Mouse (Mus musculus) limb, embryonic 15.5 days (tissue): ENCODE data around the gene Hsd17b13. TPM values are rescaled to one million over a fixed set of nuclear protein-coding genes. Genes with fewer than 3 reads are reported as not detected.
A peak's percentile ranks its signal among the peaks of the same experiment; 100 is the strongest.

ENCODE experiments used
- ATAC-seq: fragments of 200-750 bp; cut with Nextera tagmentation; 2 replicates; pipeline ENCODE4 v1.8.0; 2017; ENCODE audit warnings: low read depth, moderate TSS enrichment; ENCODE audit not compliant: insufficient number of reproducible peaks, low FRiP score, low TSS enrichment
- H3K27ac ChIP-seq: fragments of 300-500 bp; sonication (generic); 2 replicates; pipeline ENCODE4 v1.5.1; 2015; ENCODE audit warnings: moderate library complexity, mild to moderate bottlenecking, inconsistent platforms
- H3K27me3 ChIP-seq: fragments of 300-500 bp; sonication (generic); 2 replicates; pipeline ENCODE4 v1.6.1; 2015; ENCODE audit warnings: inconsistent platforms
- H3K36me3 ChIP-seq: fragments of 300-500 bp; sonication (generic); 2 replicates; pipeline ENCODE4 v1.6.1; 2015; ENCODE audit warnings: inconsistent platforms
- H3K4me1 ChIP-seq: fragments of 300-500 bp; sonication (generic); 2 replicates; pipeline ENCODE4 v1.6.1; 2015; ENCODE audit warnings: inconsistent platforms
- H3K4me2 ChIP-seq: fragments of 300-500 bp; sonication (generic); 2 replicates; pipeline ENCODE4 v1.6.1; 2015; ENCODE audit warnings: mild to moderate bottlenecking, inconsistent platforms
- H3K4me3 ChIP-seq: fragments of 300-500 bp; sonication (generic); 2 replicates; pipeline ENCODE4 v1.5.1; 2015; ENCODE audit warnings: mild to moderate bottlenecking, inconsistent platforms
- H3K9ac ChIP-seq: fragments of 300-500 bp; sonication (generic); 2 replicates; pipeline ENCODE4 v1.6.1; 2015; ENCODE audit warnings: inconsistent platforms
- H3K9me3 ChIP-seq: fragments of 300-500 bp; sonication (generic); 2 replicates; pipeline ENCODE4 v1.6.1; 2016; ENCODE audit warnings: inconsistent platforms
- WGBS: fragments of 180-500 bp; shearing (Covaris S2); methylation state at CpG from one replicate; pipeline ENCODE4 v1.1.7; 2015; 5-methylcytosine and 5-hydroxymethylcytosine counted together
- polyA plus RNA-seq: library from polyadenylated mRNA; unstranded; fragments of >200 nt; fragmentation: Nextera tagmentation; extraction: Ambion mirVana; gene quantifications from 2 replicates; pipeline ENCODE4 v1.2.1, GENCODE M21; 2015

The Hsd17b13 gene
- polyA plus RNA-seq, 1 experiment from 2014 or later, result 0.18 TPM

GRCm38 (mm10) chr5:103918233-103918632, 59.0 kb downstream of the Hsd17b13 start:
- H3K4me2 ChIP-seq, result no peak overlapping the region

GRCm38 (mm10) chr5:103917357-103917895, 59.8 kb downstream of the Hsd17b13 start:
- no peak for ATAC-seq
- no peaks in the 10 kb centered on the region for H3K36me3 ChIP-seq
- H3K9ac ChIP-seq, result no peak overlapping the region
- no peaks in the 10 kb centered on the region for H3K27me3 ChIP-seq
- H3K9me3 ChIP-seq, result no peaks in the 10 kb centered on the region
- H3K4me1 ChIP-seq, result no peaks in the 10 kb centered on the region
- 33% methylated on average over 8 of the region's 8 CpGs for WGBS
- no peak overlapping the region for H3K4me3 ChIP-seq
- H3K27ac ChIP-seq, result no peak overlapping the region
- H3K4me2 ChIP-seq, result no peak overlapping the region

More at GRCm38 (mm10) chr5:103918233-103918632, 59.0 kb downstream of the Hsd17b13 start:
- H3K9me3 ChIP-seq, result no peaks in the 10 kb centered on the region
- no peaks in the 10 kb centered on the region for H3K4me1 ChIP-seq
- no peak overlapping the region for H3K27ac ChIP-seq
- 61% methylated on average over 3 of the region's 3 CpGs for WGBS
- no peak for ATAC-seq
- H3K4me3 ChIP-seq, result no peak overlapping the region
- no peaks in the 10 kb centered on the region for H3K27me3 ChIP-seq
- H3K36me3 ChIP-seq, result no peaks in the 10 kb centered on the region
- H3K9ac ChIP-seq, result no peak overlapping the region

- Histone ChIP-seq H3K4me1 (no peaks in the 10 kb centered on the region), H3K9me3 (no peaks in the 10 kb centered on the region), H3K27ac (no peak overlapping the region), H3K27me3 (no peaks in the 10 kb centered on the region), H3K4me2 (no peak overlapping the region), H3K4me3 (no peak overlapping the region), H3K9ac (no peak overlapping the region), H3K36me3 (no peaks in the 10 kb centered on the region)
- ATAC-seq, result no peak
- WGBS, result 44% methylated on average over 12 of the region's 12 CpGs
Measured at GRCm38 (mm10) chr5:103916595-103917356, 60.4 kb downstream of the Hsd17b13 start.

- H3K4me3 ChIP-seq, result no peak overlapping the region
- H3K27ac ChIP-seq, result no peak overlapping the region
- H3K27me3 ChIP-seq, result no peaks in the 10 kb centered on the region
- 63% methylated on average over 11 of the region's 11 CpGs for WGBS
- H3K4me1 ChIP-seq, result peaks cover 6% of the 10 kb centered on the region; the same call in 1 of the 2 replicates
- no peak for ATAC-seq
- H3K9me3 ChIP-seq, result no peaks in the 10 kb centered on the region
- no peak overlapping the region for H3K4me2 ChIP-seq
- H3K9ac ChIP-seq, result no peak overlapping the region
- no peaks in the 10 kb centered on the region for H3K36me3 ChIP-seq
Measured at GRCm38 (mm10) chr5:103914335-103915226, 62.6 kb downstream of the Hsd17b13 start.

- H3K4me2 ChIP-seq, result no peak overlapping the region
- H3K9ac ChIP-seq, result no peak overlapping the region
- no peaks in the 10 kb centered on the region for H3K9me3 ChIP-seq
- H3K4me1 ChIP-seq, result peaks cover 9% of the 10 kb centered on the region
- H3K27ac ChIP-seq, result no peak overlapping the region
- H3K36me3 ChIP-seq, result no peaks in the 10 kb centered on the region
- H3K27me3 ChIP-seq, result no peaks in the 10 kb centered on the region
- WGBS, result 61% methylated on average over 4 of the region's 4 CpGs
- ATAC-seq, result no peak
- no peak overlapping the region for H3K4me3 ChIP-seq
Measured at GRCm38 (mm10) chr5:103913150-103913549, 64.1 kb downstream of the Hsd17b13 start.

- ATAC-seq, result no peak
- Histone ChIP-seq H3K9me3 (no peaks in the 10 kb centered on the region), H3K4me1 (peaks cover 9% of the 10 kb centered on the region), H3K36me3 (no peaks in the 10 kb centered on the region), H3K27me3 (no peaks in the 10 kb centered on the region), H3K4me3 (peak overlapping the region; percentile 89; the same call in 1 of the 2 replicates), H3K27ac (no peak overlapping the region), H3K9ac (no peak overlapping the region), H3K4me2 (0 out of 2 replicates have a peak overlapping the region, but pooled peaks have one; percentile 74)
- 76% methylated on average over 5 of the region's 5 CpGs for WGBS
Measured at GRCm38 (mm10) chr5:103911555-103911954, 65.7 kb downstream of the Hsd17b13 start.

GRCm38 (mm10) chr5:103910748-103911409, 66.3 kb downstream of the Hsd17b13 start, which contains the start of gene Klhl8:
Gene Klhl8, minus strand, starts transcription at chr5:103911259.
- H3K36me3 ChIP-seq, result no peaks in the 10 kb centered on the region
- under 1% methylated on average over 78 of the region's 86 CpGs for WGBS
- ATAC-seq, result peak; percentile 93
- H3K27me3 ChIP-seq, result no peaks in the 10 kb centered on the region
- 0 out of 2 replicates have a peak within 1 kb of the TSS, but pooled peaks have one; percentile 43 for H3K27ac ChIP-seq
- H3K4me1 ChIP-seq, result peaks cover 9% of the 10 kb centered on the region
- H3K4me3 ChIP-seq, result peak within 1 kb of the TSS; percentile 89
- peak within 1 kb of the TSS; percentile 74 for H3K4me2 ChIP-seq
- peak within 1 kb of the TSS; percentile 82 for H3K9ac ChIP-seq
- H3K9me3 ChIP-seq, result no peaks in the 10 kb centered on the region

GRCm38 (mm10) chr5:103910156-103910555, 67.1 kb downstream of the Hsd17b13 start:
- H3K9me3 ChIP-seq, result no peaks in the 10 kb centered on the region
- H3K4me1 ChIP-seq, result peaks cover 9% of the 10 kb centered on the region
- no peak for ATAC-seq
- H3K27me3 ChIP-seq, result no peaks in the 10 kb centered on the region
- no peak overlapping the region for H3K27ac ChIP-seq
- H3K4me3 ChIP-seq, result peak overlapping the region; percentile 89
- no peak overlapping the region for H3K9ac ChIP-seq
- H3K4me2 ChIP-seq, result peak overlapping the region; percentile 74
- 9% methylated on average over 8 of the region's 9 CpGs for WGBS
- no peaks in the 10 kb centered on the region for H3K36me3 ChIP-seq

- Histone ChIP-seq H3K36me3 (no peaks in the 10 kb centered on the region), H3K9ac (no peak overlapping the region), H3K27me3 (no peaks in the 10 kb centered on the region), H3K4me1 (peaks cover 9% of the 10 kb centered on the region), H3K9me3 (no peaks in the 10 kb centered on the region), H3K4me2 (no peak overlapping the region), H3K4me3 (no peak overlapping the region), H3K27ac (no peak overlapping the region)
- no peak for ATAC-seq
- 51% methylated on average over 3 of the region's 3 CpGs for WGBS
Measured at GRCm38 (mm10) chr5:103909466-103909865, 67.7 kb downstream of the Hsd17b13 start.

GRCm38 (mm10) chr5:103908851-103909250, 68.4 kb downstream of the Hsd17b13 start:
- no peaks in the 10 kb centered on the region for H3K36me3 ChIP-seq
- no peak overlapping the region for H3K9ac ChIP-seq
- H3K4me2 ChIP-seq, result no peak overlapping the region
- 32% methylated on average over 7 of the region's 7 CpGs for WGBS
- H3K9me3 ChIP-seq, result no peaks in the 10 kb centered on the region
- no peaks in the 10 kb centered on the region for H3K27me3 ChIP-seq
- H3K27ac ChIP-seq, result no peak overlapping the region
- H3K4me1 ChIP-seq, result peaks cover 9% of the 10 kb centered on the region
- ATAC-seq, result no peak
- H3K4me3 ChIP-seq, result no peak overlapping the region

GRCm38 (mm10) chr5:103907844-103908243, 69.4 kb downstream of the Hsd17b13 start:
- Histone ChIP-seq H3K9me3 (no peaks in the 10 kb centered on the region), H3K4me3 (no peak overlapping the region), H3K27me3 (no peaks in the 10 kb centered on the region), H3K4me1 (peaks cover 9% of the 10 kb centered on the region), H3K27ac (no peak overlapping the region), H3K36me3 (no peaks in the 10 kb centered on the region), H3K9ac (no peak overlapping the region), H3K4me2 (no peak overlapping the region)
- 78% methylated on average over 4 of the region's 4 CpGs for WGBS
- no peak for ATAC-seq
